Mouse (Mus musculus): ENCODE data around the gene Cog6.

The Cog6 gene

GRCm38 (mm10) chr3:52962391-52962790 is 54.6 kb downstream of the Cog6 start:
- DNase-seq (ENCODE audit: low spot score): no peak

GRCm38 (mm10) chr3:52961661-52962060 is 55.4 kb downstream of the Cog6 start:
- DNase-seq (ENCODE audit: low spot score): no peak

GRCm38 (mm10) chr3:52960951-52961350 is 56.1 kb downstream of the Cog6 start:
- no peak for DNase-seq (ENCODE audit: low spot score)

- no peak for DNase-seq (ENCODE audit: low spot score)
Observed at GRCm38 (mm10) chr3:52958444-52959120, 58.5 kb downstream of the Cog6 start.

GRCm38 (mm10) chr3:52957861-52958260 is 59.2 kb downstream of the Cog6 start:
- no peak for DNase-seq (ENCODE audit: low spot score)

GRCm38 (mm10) chr3:52956236-52956635 is 60.8 kb downstream of the Cog6 start:
- DNase-seq (ENCODE audit: low spot score): no peak

- DNase-seq (ENCODE audit: low spot score): peak; percentile 60
Observed at GRCm38 (mm10) chr3:52955481-52956019, 61.5 kb downstream of the Cog6 start.

- peak; percentile 56 for DNase-seq (ENCODE audit: low spot score)
Observed at GRCm38 (mm10) chr3:52954656-52955055, 62.4 kb downstream of the Cog6 start.

- DNase-seq (ENCODE audit: low spot score): no peak
Observed at GRCm38 (mm10) chr3:52953831-52954230, 63.2 kb downstream of the Cog6 start.

- no peak for DNase-seq (ENCODE audit: low spot score)
Observed at GRCm38 (mm10) chr3:52948824-52949223, 68.2 kb downstream of the Cog6 start.

- DNase-seq (ENCODE audit: low spot score): no peak
Observed at GRCm38 (mm10) chr3:52947444-52947843, 69.6 kb downstream of the Cog6 start.

- DNase-seq (ENCODE audit: low spot score): peak; percentile 39
Observed at GRCm38 (mm10) chr3:52940832-52941468, 76.1 kb downstream of the Cog6 start.

GRCm38 (mm10) chr3:52938398-52938797 is 78.6 kb downstream of the Cog6 start:
- DNase-seq (ENCODE audit: low spot score): peak; percentile 64

GRCm38 (mm10) chr3:52937739-52938306 is 79.2 kb downstream of the Cog6 start:
- peak; percentile 43 for DNase-seq (ENCODE audit: low spot score)

- no peak for DNase-seq (ENCODE audit: low spot score)
Observed at GRCm38 (mm10) chr3:52931956-52932355, 85.1 kb downstream of the Cog6 start.
